Mouse (Mus musculus) effector memory CD4-positive, alpha-beta T cell, adult 7 months (primary cell): Measurements from ENCODE around the gene Olfr312. TPM values are rescaled to one million over a fixed set of nuclear protein-coding genes. Genes with fewer than 3 reads are reported as not detected.

ENCODE experiments used
- polyA plus RNA-seq: library from polyadenylated mRNA; unstranded; fragments of 100-300 nt; shearing (Covaris generic); gene quantifications from one replicate; pipeline ENCODE4 v1.2.1, GENCODE M21; 2017

Gene Olfr312
- polyA plus RNA-seq, result 0.13 TPM

DNA sequence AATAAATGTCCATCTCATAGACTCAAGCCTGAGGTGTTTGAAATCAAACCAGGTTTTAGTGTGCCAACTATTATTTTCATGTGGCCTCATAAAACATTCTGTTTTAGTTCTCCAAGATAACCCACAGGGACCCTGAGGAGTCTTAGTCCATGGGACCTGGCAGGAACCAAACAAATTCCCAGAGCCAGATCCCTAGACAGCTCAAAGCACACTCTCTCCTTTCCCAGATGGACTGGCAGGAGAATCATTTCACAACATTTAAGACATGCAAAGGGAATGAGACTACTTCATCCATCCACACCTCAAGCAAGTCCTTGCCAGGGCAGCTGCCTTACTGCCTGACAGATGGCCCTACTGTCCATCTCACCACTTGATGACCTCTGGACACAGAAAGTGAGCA lies at the start of gene Olfr312:
Gene Olfr312, plus strand, starts transcription at position 301 of the 400 bp plus-strand sequence.

DNA sequence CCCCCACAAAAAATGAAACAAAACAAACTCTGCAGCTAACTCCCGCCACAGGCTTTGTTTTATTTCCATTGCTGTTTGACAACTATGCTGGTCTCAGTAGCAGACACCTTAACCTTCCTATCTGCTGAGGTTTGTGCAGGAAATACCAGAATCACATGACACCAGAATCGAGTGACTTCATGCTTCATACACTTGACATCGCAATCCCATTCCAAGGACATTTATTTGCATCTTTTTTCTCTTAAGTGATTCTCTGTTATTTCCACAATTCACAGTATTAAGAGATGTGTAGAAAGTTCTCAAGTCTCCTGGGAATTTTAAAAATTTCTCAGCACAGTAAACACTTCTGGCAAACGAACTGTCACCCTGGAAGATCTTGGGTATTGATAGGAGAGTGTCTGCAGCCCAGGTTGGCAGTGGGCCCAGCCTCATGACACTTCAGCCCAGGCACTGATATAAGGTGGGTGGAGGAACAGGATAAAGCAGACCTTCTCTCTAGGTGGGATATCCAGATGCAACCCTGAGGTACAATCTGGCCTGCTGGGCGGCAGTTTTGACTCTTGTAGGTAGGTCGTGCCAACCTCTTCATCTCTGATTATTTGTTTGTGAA lies 46.5 kb upstream of the Olfr312 start, which contains the start of gene Olfr314:
Gene Olfr314, plus strand, starts transcription at position 473 of the 610 bp plus-strand sequence.

DNA sequence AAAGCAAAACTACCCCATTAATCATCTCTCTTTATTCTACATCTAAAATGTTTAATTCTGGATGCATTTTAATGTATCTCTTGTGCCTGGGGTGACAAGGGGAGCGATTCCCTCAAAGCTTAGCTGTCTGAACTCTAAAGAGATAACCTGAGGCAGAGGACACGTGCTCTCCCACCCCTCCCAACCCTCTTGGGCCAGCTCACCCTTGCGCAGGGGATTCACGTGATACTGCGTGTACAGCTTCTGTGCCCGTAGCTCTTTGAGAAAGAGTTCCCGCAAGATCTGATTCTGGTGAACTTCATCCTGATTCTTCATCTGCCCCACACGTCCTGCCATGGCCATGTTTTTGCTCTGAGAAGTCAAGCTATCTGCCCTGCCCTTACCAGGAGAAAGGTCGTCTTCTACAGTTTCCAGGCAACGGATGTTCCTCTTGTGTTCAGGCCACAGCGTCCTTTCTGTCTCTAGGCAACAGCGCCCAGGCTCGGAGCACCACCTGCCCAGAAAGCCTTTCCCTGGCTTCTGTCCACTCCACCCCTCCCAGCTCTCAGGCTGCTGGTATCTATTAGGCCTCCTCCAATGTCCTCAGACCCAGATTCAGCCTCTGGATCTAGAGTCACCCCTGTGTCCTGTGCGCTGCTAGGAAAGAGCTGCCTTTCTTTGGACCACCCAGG lies 27.3 kb upstream of the Olfr312 start, which contains the start of gene Fam183b:
Gene Fam183b, minus strand, starts transcription at position 403 of the 671 bp plus-strand sequence.

DNA sequence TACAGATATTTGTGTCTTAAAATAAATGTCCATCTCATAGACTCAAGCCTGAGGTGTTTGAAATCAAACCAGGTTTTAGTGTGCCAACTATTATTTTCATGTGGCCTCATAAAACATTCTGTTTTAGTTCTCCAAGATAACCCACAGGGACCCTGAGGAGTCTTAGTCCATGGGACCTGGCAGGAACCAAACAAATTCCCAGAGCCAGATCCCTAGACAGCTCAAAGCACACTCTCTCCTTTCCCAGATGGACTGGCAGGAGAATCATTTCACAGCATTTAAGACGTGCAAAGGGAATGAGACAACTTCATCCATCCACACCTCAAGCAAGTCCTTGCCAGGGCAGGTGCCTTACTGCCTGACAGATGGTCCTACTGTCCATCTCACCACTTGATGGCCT lies 14.3 kb upstream of the Olfr312 start, which contains the start of gene Olfr313:
Gene Olfr313, plus strand, starts transcription at position 301 of the 400 bp plus-strand sequence.

DNA sequence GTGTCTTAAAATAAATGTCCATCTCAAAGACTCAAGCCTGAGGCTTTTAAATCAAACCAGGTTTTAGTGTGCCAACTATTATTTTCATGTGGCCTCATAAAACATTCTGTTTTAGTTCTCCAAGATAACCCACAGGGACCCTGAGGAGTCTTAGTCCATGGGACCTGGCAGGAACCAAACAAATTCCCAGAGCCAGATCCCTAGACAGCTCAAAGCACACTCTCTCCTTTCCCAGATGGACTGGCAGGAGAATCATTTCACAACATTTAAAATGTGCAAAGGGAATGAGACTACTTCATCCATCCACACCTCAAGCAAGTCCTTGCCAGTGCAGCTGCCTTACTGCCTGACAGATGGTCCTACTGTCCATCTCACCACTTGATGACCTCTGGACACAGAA lies 9.9 kb downstream of the Olfr312 start, which contains the start of gene Olfr311:
Gene Olfr311, plus strand, starts transcription at position 301 of the 400 bp plus-strand sequence.

DNA sequence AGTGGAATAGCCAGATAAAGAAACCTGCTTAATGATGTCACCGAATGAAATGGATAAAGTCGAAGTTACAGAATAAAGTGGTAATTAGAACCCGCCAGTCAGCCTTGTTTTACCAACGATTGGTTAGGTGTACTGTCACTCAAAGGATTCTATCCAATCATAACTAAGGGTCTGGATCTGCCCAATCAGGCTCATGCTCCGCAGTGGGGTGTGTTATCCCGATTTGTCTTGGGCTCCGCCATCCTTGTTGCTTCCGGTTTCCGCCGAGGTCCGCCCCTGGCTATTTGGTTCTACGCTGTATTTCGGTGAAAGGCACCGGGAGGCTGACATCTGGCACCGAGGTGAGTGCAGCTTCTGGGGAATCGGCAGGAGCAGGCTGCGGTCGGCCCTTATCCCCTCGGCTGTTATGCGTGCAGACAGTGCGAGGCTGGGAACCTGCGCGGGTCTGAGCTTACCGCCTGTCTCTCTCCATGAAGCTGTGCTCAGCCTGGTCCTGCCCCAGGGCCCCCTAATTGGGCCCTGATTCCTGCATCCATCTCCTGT lies 18.0 kb downstream of the Olfr312 start, which contains the start of gene Gm12258:
Gene Gm12258, plus strand, starts transcription at position 240 of the 543 bp plus-strand sequence.

DNA sequence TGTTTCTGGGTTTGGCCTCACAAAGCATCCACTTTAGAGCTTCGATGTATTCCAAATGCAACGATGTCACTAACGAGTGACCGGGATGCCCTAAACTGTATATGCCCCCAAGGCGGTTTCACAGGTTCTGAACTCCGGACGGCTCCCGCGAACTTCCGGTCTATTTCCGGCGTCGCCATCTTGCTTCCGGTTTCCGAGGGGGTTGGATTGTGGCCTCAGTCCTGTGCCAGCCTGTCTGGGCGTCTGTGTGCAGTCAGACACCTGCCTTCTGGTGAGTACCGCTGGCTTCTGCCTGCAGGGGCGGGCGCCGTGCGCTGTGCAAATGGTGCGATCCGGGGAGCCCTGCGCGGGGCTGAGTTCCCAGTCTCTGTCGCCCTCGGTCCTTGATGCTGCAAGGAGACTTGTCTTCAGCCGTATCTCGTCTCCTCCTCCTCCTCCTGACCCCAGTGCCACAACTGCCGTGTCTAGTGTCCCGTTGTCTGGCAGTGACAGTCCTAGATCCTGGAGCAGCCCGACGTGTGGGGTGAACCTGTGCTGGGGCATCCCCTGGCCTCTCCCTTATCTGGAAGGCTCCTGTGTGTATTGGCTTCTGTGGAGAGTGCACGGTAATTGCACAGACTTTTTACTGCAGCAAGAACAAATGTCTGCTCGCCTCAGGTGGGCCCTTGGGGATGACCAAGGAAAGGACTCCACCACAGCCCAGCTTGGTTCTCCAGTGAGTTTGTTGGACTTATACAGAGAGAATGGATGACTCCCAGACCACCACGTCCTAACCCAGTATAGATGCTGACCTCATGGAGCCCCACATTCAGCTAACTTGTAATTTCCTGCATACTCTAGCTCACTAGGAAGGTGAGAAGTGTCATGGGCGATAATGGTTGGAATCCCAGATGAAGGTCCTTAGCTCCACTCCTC lies 38.3 kb downstream of the Olfr312 start, which contains the start of gene 2810021J22Rik:
Gene 2810021J22Rik, plus strand, starts transcription at position 178 of the 915 bp plus-strand sequence.

Other genes with a start within 250 kb of the Olfr312 start
- gene Olfr324, start 234.1 kb upstream of the Olfr312 start, polyA plus RNA-seq, result not detected
- gene 2210407C18Rik, start 213.2 kb upstream of the Olfr312 start, polyA plus RNA-seq, result not detected
- gene Olfr323, start 198.7 kb upstream of the Olfr312 start, polyA plus RNA-seq, result not detected
- gene Trim58, start 188.8 kb upstream of the Olfr312 start, polyA plus RNA-seq, result not detected
- gene Olfr322, start 170.5 kb upstream of the Olfr312 start, polyA plus RNA-seq, result not detected
- not detected for gene Olfr320, start 148.1 kb upstream of the Olfr312 start, polyA plus RNA-seq
- gene Olfr319, start 130.1 kb upstream of the Olfr312 start, polyA plus RNA-seq, result not detected
- gene Olfr318, start 105.2 kb upstream of the Olfr312 start, polyA plus RNA-seq, result 0.18 TPM
- gene Olfr317, start 90.0 kb upstream of the Olfr312 start, polyA plus RNA-seq, result not detected
- gene Olfr316, start 76.5 kb upstream of the Olfr312 start, polyA plus RNA-seq, result 0.16 TPM
- not detected for gene Olfr315, start 56.0 kb upstream of the Olfr312 start, polyA plus RNA-seq
- 0.28 TPM for gene Olfr314, start 46.3 kb upstream of the Olfr312 start, polyA plus RNA-seq
- not detected for gene Fam183b, start 27.3 kb upstream of the Olfr312 start, polyA plus RNA-seq
- gene Olfr313, start 14.2 kb upstream of the Olfr312 start, polyA plus RNA-seq, result not detected
- 0.23 TPM for gene Olfr311, start 10.0 kb downstream of the Olfr312 start, polyA plus RNA-seq
- 2.9 TPM for gene Gm12258, start 17.9 kb downstream of the Olfr312 start, polyA plus RNA-seq
- gene 2810021J22Rik, start 38.0 kb downstream of the Olfr312 start, polyA plus RNA-seq, result 1.9 TPM
- 1.5 TPM for gene Zfp39, start 75.0 kb downstream of the Olfr312 start, polyA plus RNA-seq
- gene Btnl10, start 88.7 kb downstream of the Olfr312 start, polyA plus RNA-seq, result 0.44 TPM
- 201 TPM for gene Rnf187, start 109.7 kb downstream of the Olfr312 start, polyA plus RNA-seq
- 11.9 TPM for gene Hist3h2ba, start 119.7 kb downstream of the Olfr312 start, polyA plus RNA-seq
- 23.4 TPM for gene Hist3h2a, start 125.4 kb downstream of the Olfr312 start, polyA plus RNA-seq
- 0.48 TPM for gene Trim17, start 125.4 kb downstream of the Olfr312 start, polyA plus RNA-seq
- 38.8 TPM for gene Trim11, start 148.9 kb downstream of the Olfr312 start, polyA plus RNA-seq